Mouse (Mus musculus) neural tube, embryonic 11.5 days (tissue): ENCODE measurements around the gene Neil3. TPM values are rescaled to one million over a fixed set of nuclear protein-coding genes. Genes with fewer than 3 reads are reported as not detected.
"Not testable (repeated sequence)": the region's sequence is repeated elsewhere in the genome, so short reads cannot be mapped to it uniquely, and the experiment has no call there.

Experiments
- ATAC-seq: fragments of 200-750 bp; cut with Nextera tagmentation; 2 replicates; pipeline ENCODE4 v1.8.0; 2017; ENCODE audit warnings: moderate number of reproducible peaks, mild to moderate bottlenecking, moderate TSS enrichment, moderate library complexity; ENCODE audit not compliant: insufficient read depth, low FRiP score, low TSS enrichment
- DNase-seq: peaks from one replicate; pipeline ENCODE4 v3.0.0-alpha.2; 2015; ENCODE audit warnings: low spot score
- H3K27ac ChIP-seq: fragments of 300-500 bp; sonication (generic); 2 replicates; pipeline ENCODE4 v1.5.1; 2014; ENCODE audit warnings: low read depth, mild to moderate bottlenecking, low read length
- H3K27me3 ChIP-seq: fragments of 300-500 bp; sonication (generic); 2 replicates; pipeline ENCODE4 v1.6.1; 2014; ENCODE audit warnings: mild to moderate bottlenecking, low read length, mixed read lengths; ENCODE audit not compliant: control insufficient read depth, insufficient read depth
- H3K36me3 ChIP-seq: fragments of 300-500 bp; sonication (generic); 2 replicates; pipeline ENCODE4 v1.6.1; 2014; ENCODE audit warnings: mild to moderate bottlenecking, low read length, moderate library complexity, mixed read lengths; ENCODE audit not compliant: control insufficient read depth, insufficient read depth
- H3K4me1 ChIP-seq: fragments of 300-500 bp; sonication (generic); 2 replicates; pipeline ENCODE4 v1.6.1; 2014; ENCODE audit warnings: low read length, mixed read lengths; ENCODE audit not compliant: control insufficient read depth, insufficient read depth
- H3K4me2 ChIP-seq: fragments of 300-500 bp; sonication (generic); 2 replicates; pipeline ENCODE4 v1.6.1; 2014; ENCODE audit warnings: low read depth, mild to moderate bottlenecking, moderate library complexity
- H3K4me3 ChIP-seq: fragments of 300-500 bp; sonication (generic); 2 replicates; pipeline ENCODE4 v1.5.1; 2014; ENCODE audit warnings: low read depth, low read length
- H3K9ac ChIP-seq: fragments of 300-500 bp; sonication (generic); 2 replicates; pipeline ENCODE4 v1.6.1; 2014; ENCODE audit warnings: mild to moderate bottlenecking, low read length
- H3K9me3 ChIP-seq: fragments of 300-500 bp; sonication (generic); 2 replicates; pipeline ENCODE4 v1.6.1; 2016; ENCODE audit warnings: low read length; ENCODE audit not compliant: control insufficient read depth
- WGBS: fragments of 180-500 bp; shearing (Covaris S2); extraction: QIAGEN DNeasy Blood & Tissue Kit; methylation state at CpG from one replicate; pipeline ENCODE4 v1.1.7; 2014; 5-methylcytosine and 5-hydroxymethylcytosine counted together
- polyA plus RNA-seq: library from polyadenylated mRNA; unstranded; fragments of >200 nt; fragmentation: Nextera tagmentation; extraction: Ambion mirVana; gene quantifications from 2 replicates; pipeline ENCODE4 v1.2.1, GENCODE M21; 2014

Gene Neil3
- polyA plus RNA-seq, 1 experiment from 2014 or later = 20.3 TPM

DNA sequence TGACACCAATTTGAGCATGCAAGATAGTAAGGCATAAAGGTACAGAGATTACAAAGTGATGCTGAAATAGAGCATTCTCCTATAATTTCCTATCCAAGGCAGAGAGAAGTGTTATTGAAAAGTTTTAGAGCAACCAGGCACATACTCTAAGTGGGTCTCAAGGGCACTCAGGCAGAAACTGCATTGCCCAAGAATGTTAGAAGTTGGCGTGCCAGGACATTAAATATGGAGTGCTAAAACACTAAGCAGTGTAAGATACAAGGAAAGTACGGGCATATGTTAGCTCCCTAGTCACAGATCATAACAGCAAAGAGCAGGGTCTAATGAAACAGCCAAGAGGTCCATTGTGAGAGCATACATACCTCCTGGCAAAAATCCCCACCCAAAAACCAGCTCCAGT, 65.3 kb downstream of the Neil3 start:
- no peaks in the 10 kb centered on the region for H3K27me3 ChIP-seq
- H3K4me2 ChIP-seq = no peak overlapping the region
- no peak overlapping the region for H3K4me3 ChIP-seq
- 81% methylated on average over 2 of the region's 2 CpGs for WGBS
- no peak overlapping the region for H3K27ac ChIP-seq
- DNase-seq (no peak), ATAC-seq (no peak)
- no peaks in the 10 kb centered on the region for H3K9me3 ChIP-seq
- no peak overlapping the region for H3K9ac ChIP-seq
- H3K36me3 ChIP-seq = no peaks in the 10 kb centered on the region
- no peaks in the 10 kb centered on the region for H3K4me1 ChIP-seq

DNA sequence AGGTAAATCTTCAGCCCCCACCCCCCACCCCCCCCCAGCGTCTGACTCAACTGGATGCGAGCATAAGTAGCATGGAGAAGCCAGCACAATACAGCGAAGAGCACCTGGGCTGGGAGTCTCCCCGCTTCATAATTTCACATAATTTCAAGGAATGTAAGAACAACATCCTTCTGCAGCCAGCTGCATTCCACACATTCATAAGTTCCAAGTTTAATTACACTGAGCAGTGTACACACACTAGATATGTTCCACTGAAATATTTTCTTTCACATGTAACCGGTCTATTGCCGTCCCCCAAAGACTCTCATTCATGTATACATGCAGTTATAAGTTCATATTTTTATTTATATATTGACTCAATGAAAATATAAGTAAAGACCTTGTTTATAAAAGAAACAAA, 72.6 kb downstream of the Neil3 start:
- DNase-seq (no peak), ATAC-seq (no peak)
- H3K4me1 ChIP-seq = no peaks in the 10 kb centered on the region
- no peak overlapping the region for H3K9ac ChIP-seq
- H3K27ac ChIP-seq = no peak overlapping the region
- no peak overlapping the region for H3K4me2 ChIP-seq
- no peak overlapping the region for H3K4me3 ChIP-seq
- 94% methylated on average over 6 of the region's 6 CpGs for WGBS
- no peaks in the 10 kb centered on the region for H3K36me3 ChIP-seq
- no peaks in the 10 kb centered on the region for H3K27me3 ChIP-seq
- no peaks in the 10 kb centered on the region for H3K9me3 ChIP-seq

DNA sequence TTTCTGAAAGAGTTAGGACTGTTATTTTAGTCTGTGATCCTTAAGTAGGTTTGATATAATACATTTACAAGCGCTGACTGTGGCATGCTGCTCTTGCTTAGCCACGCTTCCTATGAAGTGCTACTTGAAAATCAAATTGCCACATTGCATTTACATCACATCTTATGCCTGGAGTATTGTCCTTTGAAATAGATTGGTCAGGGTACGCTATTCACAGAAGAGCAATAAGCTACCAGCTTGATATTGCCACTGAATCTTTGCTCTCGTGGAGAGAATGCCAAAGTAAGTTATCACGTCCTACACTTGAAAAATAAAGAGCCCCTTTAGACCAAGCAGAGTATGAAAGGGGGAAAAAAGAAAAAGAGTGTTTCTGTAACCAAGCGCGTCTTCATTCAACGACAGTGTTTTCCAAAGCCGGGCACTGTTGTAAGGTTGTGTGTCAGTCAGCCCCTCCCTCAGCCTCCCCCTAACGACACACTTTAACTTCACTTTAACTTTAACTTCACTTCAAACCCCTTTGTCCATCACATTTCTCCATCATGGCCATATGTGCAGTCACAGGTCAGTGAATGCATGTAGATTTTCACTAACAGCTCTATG, 76.3 kb downstream of the Neil3 start:
- Histone ChIP-seq H3K9me3 (no peaks in the 10 kb centered on the region), H3K27me3 (no peaks in the 10 kb centered on the region), H3K4me1 (no peaks in the 10 kb centered on the region), H3K4me2 (no peak overlapping the region), H3K36me3 (no peaks in the 10 kb centered on the region), H3K27ac (no peak overlapping the region), H3K4me3 (no peak overlapping the region), H3K9ac (no peak overlapping the region)
- DNase-seq = no peak
- no peak for ATAC-seq
- 81% methylated on average over 10 of the region's 10 CpGs for WGBS

- Histone ChIP-seq H3K4me1 (no peaks in the 10 kb centered on the region), H3K4me3 (no peak overlapping the region), H3K36me3 (no peaks in the 10 kb centered on the region), H3K9ac (no peak overlapping the region), H3K27ac (no peak overlapping the region), H3K9me3 (no peaks in the 10 kb centered on the region), H3K4me2 (no peak overlapping the region), H3K27me3 (no peaks in the 10 kb centered on the region)
- WGBS = 77% methylated on average over 2 of the region's 2 CpGs
- DNase-seq (no peak), ATAC-seq (no peak)
These were observed 99.3 kb downstream of the Neil3 start for GRCm38 (mm10) chr8:53539585-53539984.

DNA sequence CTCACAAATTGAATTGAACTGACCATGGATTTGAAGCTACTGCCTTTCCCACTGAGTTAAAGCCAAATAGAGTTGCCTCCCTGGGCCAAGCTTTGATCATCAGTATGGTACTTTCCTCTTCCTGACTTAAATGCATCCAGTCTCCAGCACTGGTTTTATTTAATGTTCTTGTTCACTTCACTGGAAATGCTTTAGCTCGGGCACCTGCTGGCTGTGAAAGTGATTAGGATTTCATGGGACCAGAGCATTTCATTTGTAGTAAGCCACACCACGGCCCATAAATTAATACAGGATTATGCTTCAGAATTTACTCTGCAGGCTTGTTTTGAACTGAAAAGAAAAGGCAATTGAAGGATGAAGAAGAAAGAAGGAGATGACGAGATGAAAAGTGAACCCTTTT, 100.8 kb downstream of the Neil3 start:
- not testable (repeated sequence) for H3K9ac ChIP-seq, H3K4me1 ChIP-seq, ATAC-seq, H3K27ac ChIP-seq, H3K36me3 ChIP-seq, H3K4me2 ChIP-seq, DNase-seq, H3K9me3 ChIP-seq, H3K4me3 ChIP-seq, H3K27me3 ChIP-seq
- 72% methylated on average over 3 of the region's 3 CpGs for WGBS

Other genes with a start within 250 kb of the Neil3 start
- gene Aga, start 127.3 kb downstream of the Neil3 start, polyA plus RNA-seq = 15.2 and 18.0 TPM in 2 replicates